Mouse (Mus musculus): ENCODE measurements around the gene Kcnq1. TPM values are rescaled to one million over a fixed set of nuclear protein-coding genes. Genes with fewer than 3 reads are reported as not detected.

The Kcnq1 gene
- total and polyA plus RNA-seq, 2 experiments from 2014 or later, result 1.00 to 2.0 TPM

GRCm38 (mm10) chr7:143447130-143447529 lies 341.0 kb downstream of the Kcnq1 start:
- DNase-seq (no peak), ATAC-seq (no peak)
- WGBS, result 60% methylated on average over 2 of the region's 2 CpGs

GRCm38 (mm10) chr7:143458963-143459331 lies 352.8 kb downstream of the Kcnq1 start:
- WGBS, result 36% methylated on average over 38 of the region's 38 CpGs
- no peaks in the 10 kb centered on the region for H3K9me3 ChIP-seq (ENCODE audit: low read length)
- no peak for ATAC-seq

More at GRCm38 (mm10) chr7:143447130-143447529, 341.0 kb downstream of the Kcnq1 start:
- TF ChIP-seq CTCF (IDR thresholded peaks at IDR 0.05; ENCODE audit: low read depth), result no peak
- no peaks in the 10 kb centered on the region for H3K36me3 ChIP-seq (ENCODE audit: insufficient read depth)
- H3K9ac ChIP-seq, result no peak overlapping the region
- no peak overlapping the region for H3K4me2 ChIP-seq (ENCODE audit: low read depth)
- H3K4me3 ChIP-seq (ENCODE audit: low read depth, low read length), result no peak overlapping the region
- H3K27ac ChIP-seq (ENCODE audit: low read depth, low read length), result no peak overlapping the region
- H3K9me3 ChIP-seq (ENCODE audit: low read length), result no peaks in the 10 kb centered on the region
- peaks cover 31% of the 10 kb centered on the region for H3K27me3 ChIP-seq (ENCODE audit: insufficient read depth, low read length)
- no peaks in the 10 kb centered on the region; the same call in 1 of the 2 replicates for H3K4me1 ChIP-seq (ENCODE audit: insufficient read depth)

GRCm38 (mm10) chr7:143459332-143460211 lies 353.4 kb downstream of the Kcnq1 start:
- peak overlapping the region; percentile 47 for H3K4me2 ChIP-seq (ENCODE audit: low read depth)
- H3K27ac ChIP-seq (ENCODE audit: low read depth, low read length), result no peak overlapping the region
- H3K9ac ChIP-seq, result peak overlapping the region; percentile 43
- DNase-seq, result no peak
- H3K27me3 ChIP-seq (ENCODE audit: insufficient read depth, low read length), result peaks cover 10% of the 10 kb centered on the region
- H3K9me3 ChIP-seq (ENCODE audit: low read length), result no peaks in the 10 kb centered on the region
- 41% methylated on average over 90 of the region's 100 CpGs for whole genome bisulfite sequencing
- 0 out of 2 replicates have a peak, but pooled peaks cover under 1% of the 10 kb centered on the region for H3K4me1 ChIP-seq (ENCODE audit: insufficient read depth)
- no peaks in the 10 kb centered on the region for H3K36me3 ChIP-seq (ENCODE audit: insufficient read depth)
- H3K4me3 ChIP-seq (ENCODE audit: low read depth, low read length), result peak overlapping the region; percentile 36
- ATAC-seq, result no peak
- no peak for TF ChIP-seq CTCF (IDR thresholded peaks at IDR 0.05; ENCODE audit: low read depth)

More at GRCm38 (mm10) chr7:143458963-143459331, 352.8 kb downstream of the Kcnq1 start:
- no peak overlapping the region for H3K27ac ChIP-seq (ENCODE audit: low read depth, low read length)
- peak overlapping the region; percentile 43 for H3K9ac ChIP-seq
- peak overlapping the region; percentile 47 for H3K4me2 ChIP-seq (ENCODE audit: low read depth)
- peaks cover 5% of the 10 kb centered on the region for H3K27me3 ChIP-seq (ENCODE audit: insufficient read depth, low read length)
- no peaks in the 10 kb centered on the region for H3K36me3 ChIP-seq (ENCODE audit: insufficient read depth)
- no peak for TF ChIP-seq CTCF (IDR thresholded peaks at IDR 0.05; ENCODE audit: low read depth)
- no peak for DNase-seq
- H3K4me3 ChIP-seq (ENCODE audit: low read depth, low read length), result peak overlapping the region; percentile 36
- no peaks in the 10 kb centered on the region for H3K4me1 ChIP-seq (ENCODE audit: insufficient read depth)

GRCm38 (mm10) chr7:143460217-143460834 lies 354.2 kb downstream of the Kcnq1 start:
- Histone ChIP-seq H3K36me3 (ENCODE audit: insufficient read depth) (no peaks in the 10 kb centered on the region), H3K4me3 (ENCODE audit: low read depth, low read length) (peak overlapping the region; percentile 36), H3K4me1 (ENCODE audit: insufficient read depth) (0 out of 2 replicates have a peak, but pooled peaks cover 3% of the 10 kb centered on the region), H3K9ac (peak overlapping the region; percentile 43), H3K9me3 (ENCODE audit: low read length) (no peaks in the 10 kb centered on the region), H3K4me2 (ENCODE audit: low read depth) (peak overlapping the region; percentile 47), H3K27ac (ENCODE audit: low read depth, low read length) (no peak overlapping the region), H3K27me3 (ENCODE audit: insufficient read depth, low read length) (peaks cover 12% of the 10 kb centered on the region)
- peak; percentile 27 for DNase-seq
- no peak for TF ChIP-seq CTCF (IDR thresholded peaks at IDR 0.05; ENCODE audit: low read depth)
- 46% methylated on average over 60 of the region's 60 CpGs for WGBS
- ATAC-seq, result peak; percentile 2; the same call in 1 of the 2 replicates

GRCm38 (mm10) chr7:143460874-143461273 lies 354.7 kb downstream of the Kcnq1 start, which contains the start of gene Cdkn1c:
Gene Cdkn1c, minus strand, starts transcription at chr7:143461050.
- WGBS, result 35% methylated on average over 48 of the region's 48 CpGs
- Histone ChIP-seq H3K27me3 (ENCODE audit: insufficient read depth, low read length) (peaks cover 12% of the 10 kb centered on the region), H3K27ac (ENCODE audit: low read depth, low read length) (no peak within 1 kb of the TSS), H3K9me3 (ENCODE audit: low read length) (no peaks in the 10 kb centered on the region), H3K4me3 (ENCODE audit: low read depth, low read length) (peak within 1 kb of the TSS; percentile 36), H3K9ac (peak within 1 kb of the TSS; percentile 43), H3K36me3 (ENCODE audit: insufficient read depth) (no peaks in the 10 kb centered on the region), H3K4me2 (ENCODE audit: low read depth) (peak within 1 kb of the TSS; percentile 47), H3K4me1 (ENCODE audit: insufficient read depth) (0 out of 2 replicates have a peak, but pooled peaks cover 3% of the 10 kb centered on the region)
- ATAC-seq, result peak; percentile 93
- TF ChIP-seq CTCF (IDR thresholded peaks at IDR 0.05; ENCODE audit: low read depth), result no peak
- peak; percentile 92 for DNase-seq

GRCm38 (mm10) chr7:143461294-143461870 lies 355.2 kb downstream of the Kcnq1 start:
- Histone ChIP-seq H3K4me1 (ENCODE audit: insufficient read depth) (0 out of 2 replicates have a peak, but pooled peaks cover 3% of the 10 kb centered on the region), H3K27ac (ENCODE audit: low read depth, low read length) (no peak overlapping the region), H3K9me3 (ENCODE audit: low read length) (no peaks in the 10 kb centered on the region), H3K4me3 (ENCODE audit: low read depth, low read length) (peak overlapping the region; percentile 36), H3K27me3 (ENCODE audit: insufficient read depth, low read length) (peaks cover 12% of the 10 kb centered on the region), H3K9ac (peak overlapping the region; percentile 39; the same call in 1 of the 2 replicates), H3K4me2 (ENCODE audit: low read depth) (peak overlapping the region; percentile 47), H3K36me3 (ENCODE audit: insufficient read depth) (no peaks in the 10 kb centered on the region)
- no peak for DNase-seq
- WGBS, result 51% methylated on average over 24 of the region's 32 CpGs
- no peak for TF ChIP-seq CTCF (IDR thresholded peaks at IDR 0.05; ENCODE audit: low read depth)
- ATAC-seq, result peak; percentile 40
